Mouse (Mus musculus) bone marrow, adult 2 months (tissue): Measurements from ENCODE around the gene Cnot1. TPM values are rescaled to one million over a fixed set of nuclear protein-coding genes. Genes with fewer than 3 reads are reported as not detected.

ENCODE experiments used
- H3K27ac ChIP-seq: fragments of 200-500 bp; 2 replicates; pipeline ENCODE4 v1.5.1; 2012; ENCODE audit warnings: low read depth, mild to moderate bottlenecking, control low read depth, inconsistent platforms, low read length; ENCODE audit not compliant: control insufficient read depth, poor library complexity, insufficient read depth
- H3K4me1 ChIP-seq: fragments of 200-500 bp; 2 replicates; pipeline ENCODE4 v1.6.1; 2011; ENCODE audit warnings: low read length; ENCODE audit not compliant: control insufficient read depth, insufficient read depth
- H3K4me3 ChIP-seq: fragments of 200-500 bp; replicated peaks from 2 replicates; pipeline ENCODE3; 2011; ENCODE audit warnings: mild to moderate bottlenecking, low read depth, low read length, control low read depth; ENCODE audit not compliant: control insufficient read depth
- CTCF ChIP-seq: fragments of 200-500 bp; IDR thresholded peaks from 2 replicates; pipeline ENCODE4 v1.5.1; 2011; ENCODE audit warnings: low read length, control low read depth; ENCODE audit not compliant: control insufficient read depth, insufficient read depth
- POLR2A ChIP-seq: fragments of 200-500 bp; IDR thresholded peaks from 2 replicates; pipeline ENCODE4 v1.6.1; 2011; ENCODE audit warnings: low read depth, mild to moderate bottlenecking, control low read depth, low read length, borderline replicate concordance; ENCODE audit not compliant: control insufficient read depth
- WGBS: fragments of 180-500 bp; shearing (Covaris S2); methylation state at CpG from one replicate; pipeline ENCODE4 v1.1.7; 2018; 5-methylcytosine and 5-hydroxymethylcytosine counted together
- polyA plus RNA-seq: library from polyadenylated mRNA; stranded (reverse); fragments of >200 nt; gene quantifications from 2 replicates; pipeline ENCODE4 v1.2.4, GENCODE M21; 2011; ENCODE audit warnings: low replicate concordance; ENCODE audit not compliant: missing spikeins, insufficient read depth, insufficient read length

Gene Cnot1
- polyA plus RNA-seq, 1 experiment, result 56.3 TPM

GRCm38 (mm10) chr8:95738596-95738995 is 68.7 kb downstream of the Cnot1 start:
- Histone ChIP-seq H3K4me3 (no peak overlapping the region), H3K27ac (no peak overlapping the region), H3K4me1 (no peaks in the 10 kb centered on the region)
- 84% methylated on average over 7 of the region's 7 CpGs for WGBS
- TF ChIP-seq POLR2A (no peak), CTCF (no peak)

GRCm38 (mm10) chr8:95727625-95728024 is 79.6 kb downstream of the Cnot1 start:
- TF ChIP-seq CTCF (no peak), POLR2A (no peak)
- H3K27ac ChIP-seq, result no peak overlapping the region
- WGBS, result 76% methylated on average over 4 of the region's 4 CpGs
- no peak overlapping the region for H3K4me3 ChIP-seq
- no peaks in the 10 kb centered on the region for H3K4me1 ChIP-seq

- Histone ChIP-seq H3K4me3 (no peak overlapping the region), H3K4me1 (no peaks in the 10 kb centered on the region), H3K27ac (no peak overlapping the region; the same call in 1 of the 2 replicates)
- WGBS, result 32% methylated on average over 21 of the region's 21 CpGs
- no peak for TF ChIP-seq CTCF
- no peak for TF ChIP-seq POLR2A
Observed at GRCm38 (mm10) chr8:95716546-95717335, 90.5 kb downstream of the Cnot1 start.

- Histone ChIP-seq H3K27ac (peak within 1 kb of the TSS; percentile 3; the same call in 1 of the 2 replicates), H3K4me3 (peak within 1 kb of the TSS; percentile 60), H3K4me1 (no peaks in the 10 kb centered on the region)
- 1% methylated on average over 79 of the region's 79 CpGs for WGBS
- TF ChIP-seq POLR2A (peak; percentile 54; the same call in 1 of the 2 replicates), CTCF (no peak)
Observed at GRCm38 (mm10) chr8:95715676-95716531, 91.4 kb downstream of the Cnot1 start, which contains the start of gene Setd6. Gene Setd6, plus strand, starts transcription at chr8:95715881.

GRCm38 (mm10) chr8:95714837-95715413 is 92.3 kb downstream of the Cnot1 start:
- H3K4me1 ChIP-seq, result no peaks in the 10 kb centered on the region
- 53% methylated on average over 6 of the region's 6 CpGs for WGBS

GRCm38 (mm10) chr8:95714367-95714766 is 92.9 kb downstream of the Cnot1 start:
- no peak for TF ChIP-seq POLR2A
- no peak for TF ChIP-seq CTCF
- Histone ChIP-seq H3K27ac (no peak overlapping the region), H3K4me3 (no peak overlapping the region), H3K4me1 (no peaks in the 10 kb centered on the region)
- WGBS, result 86% methylated on average over 4 of the region's 4 CpGs

More at GRCm38 (mm10) chr8:95714837-95715413, 92.3 kb downstream of the Cnot1 start:
- Histone ChIP-seq H3K27ac (no peak overlapping the region), H3K4me3 (peak overlapping the region; percentile 23)
- TF ChIP-seq POLR2A, result no peak
- no peak for TF ChIP-seq CTCF

- Histone ChIP-seq H3K27ac (no peak overlapping the region), H3K4me3 (no peak overlapping the region), H3K4me1 (no peaks in the 10 kb centered on the region)
- WGBS, result 77% methylated on average over 19 of the region's 19 CpGs
- TF ChIP-seq POLR2A, result 0 out of 2 replicates have a peak, but pooled peaks have one; percentile 5
- TF ChIP-seq CTCF, result peak; percentile 82
Observed at GRCm38 (mm10) chr8:95713100-95714010, 93.9 kb downstream of the Cnot1 start.
